Mouse (Mus musculus): ENCODE data around the gene Il1r1. TPM values are rescaled to one million over a fixed set of nuclear protein-coding genes. Genes with fewer than 3 reads are reported as not detected.
A peak's percentile ranks its signal among the peaks of the same experiment; 100 is the strongest.

The Il1r1 gene
- total RNA-seq, 2 experiments from 2014 or later: 3.3 to 3.5 TPM

- DNase-seq: peak; percentile 88
- intact Hi-C loops (cut with DNase I; ENCODE audit: low total_unique reads): no loop called here
Measured at GRCm38 (mm10) chr1:40266431-40267260, 41.8 kb downstream of the Il1r1 start.

DNA sequence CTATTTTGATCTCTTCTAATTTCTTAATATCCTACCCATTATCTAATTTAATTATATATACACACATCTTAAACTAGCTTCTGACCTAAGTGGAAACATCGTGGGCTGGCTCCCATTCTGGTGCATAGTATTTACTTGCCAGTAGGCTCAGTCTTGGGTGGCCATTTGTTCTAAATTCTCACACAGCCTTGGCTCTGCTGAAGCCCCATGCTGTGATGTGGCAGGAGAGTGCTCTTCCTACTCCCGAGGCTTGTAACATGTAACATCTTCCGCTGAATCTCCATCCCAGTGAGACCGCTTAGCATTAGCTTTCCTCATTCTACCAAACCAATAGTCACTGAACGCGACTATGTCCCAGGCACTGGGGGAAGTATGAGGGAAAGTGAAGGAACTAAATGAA is 43.0 kb downstream of the Il1r1 start:
- DNase-seq: no peak
- intact Hi-C loops (cut with DNase I; ENCODE audit: low total_unique reads): no loop called here

- intact Hi-C loops (cut with DNase I; ENCODE audit: low total_unique reads): no loop called here
Measured at GRCm38 (mm10) chr1:40268536-40268935, 43.7 kb downstream of the Il1r1 start.

GRCm38 (mm10) chr1:40270415-40270814 is 45.5 kb downstream of the Il1r1 start:
- no peak for DNase-seq
- intact Hi-C loops (cut with DNase I; ENCODE audit: low total_unique reads): no loop called here

More at GRCm38 (mm10) chr1:40268536-40268935, 43.7 kb downstream of the Il1r1 start:
- no peak for DNase-seq

DNA sequence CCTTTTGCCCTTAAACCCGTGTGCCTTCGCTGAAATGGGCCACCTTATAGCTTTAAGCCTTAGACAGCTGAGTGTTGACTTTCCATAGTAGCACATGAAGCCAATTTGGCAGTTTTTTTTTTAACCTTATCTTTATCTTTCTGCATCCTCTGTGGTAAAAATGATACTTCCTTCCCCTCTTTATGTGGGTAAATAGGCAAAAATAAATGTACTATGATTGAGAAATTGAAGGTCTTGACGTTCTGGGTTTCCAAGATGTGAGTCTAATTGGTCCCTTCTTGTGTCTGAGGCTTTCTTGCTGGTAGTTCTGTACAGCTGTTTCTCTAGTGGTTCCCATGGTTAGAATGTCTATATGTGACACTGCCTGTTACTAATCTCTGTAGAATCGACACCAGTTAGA is 46.2 kb downstream of the Il1r1 start:
- no peak for DNase-seq
- intact Hi-C loops (cut with DNase I; ENCODE audit: low total_unique reads): no loop called here

GRCm38 (mm10) chr1:40271486-40272055 is 46.7 kb downstream of the Il1r1 start:
- DNase-seq: no peak
- intact Hi-C loops (cut with DNase I; ENCODE audit: low total_unique reads): no loop called here

DNA sequence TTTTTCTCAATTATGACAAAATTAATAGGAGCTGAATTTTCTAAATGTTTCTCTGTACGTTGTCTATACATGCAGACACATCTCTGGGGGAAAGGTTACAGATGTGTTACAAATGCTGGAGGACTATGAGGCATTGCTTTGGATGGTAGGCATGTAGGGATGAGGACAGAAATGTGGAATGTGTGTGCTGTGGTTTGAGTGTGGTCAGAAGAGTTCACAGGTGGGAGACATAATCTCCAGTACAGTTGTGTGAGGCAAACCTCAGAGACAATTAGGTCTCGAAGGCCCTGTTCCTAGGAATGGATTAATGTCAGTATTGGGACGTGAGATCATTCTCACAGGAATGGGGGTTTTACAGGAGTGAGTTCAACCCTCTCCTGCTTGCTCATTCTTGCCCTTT is 47.3 kb downstream of the Il1r1 start:
- DNase-seq: no peak

GRCm38 (mm10) chr1:40273491-40273890 is 48.6 kb downstream of the Il1r1 start:
- no peak for DNase-seq
- intact Hi-C loops (cut with DNase I; ENCODE audit: low total_unique reads): no loop called here

More for the DNA sequence above, 47.3 kb downstream of the Il1r1 start:
- intact Hi-C loops (cut with DNase I; ENCODE audit: low total_unique reads): no loop called here

GRCm38 (mm10) chr1:40275285-40276013 is 50.6 kb downstream of the Il1r1 start:
- intact Hi-C loops (cut with DNase I; ENCODE audit: low total_unique reads): no loop called here
- no peak for DNase-seq

- intact Hi-C loops (cut with DNase I; ENCODE audit: low total_unique reads): no loop called here
- no peak for DNase-seq
Measured at GRCm38 (mm10) chr1:40277944-40278343, 53.1 kb downstream of the Il1r1 start.

- intact Hi-C loops (cut with DNase I; ENCODE audit: low total_unique reads): no loop called here
- DNase-seq: no peak
Measured at GRCm38 (mm10) chr1:40278720-40279119, 53.8 kb downstream of the Il1r1 start.

DNA sequence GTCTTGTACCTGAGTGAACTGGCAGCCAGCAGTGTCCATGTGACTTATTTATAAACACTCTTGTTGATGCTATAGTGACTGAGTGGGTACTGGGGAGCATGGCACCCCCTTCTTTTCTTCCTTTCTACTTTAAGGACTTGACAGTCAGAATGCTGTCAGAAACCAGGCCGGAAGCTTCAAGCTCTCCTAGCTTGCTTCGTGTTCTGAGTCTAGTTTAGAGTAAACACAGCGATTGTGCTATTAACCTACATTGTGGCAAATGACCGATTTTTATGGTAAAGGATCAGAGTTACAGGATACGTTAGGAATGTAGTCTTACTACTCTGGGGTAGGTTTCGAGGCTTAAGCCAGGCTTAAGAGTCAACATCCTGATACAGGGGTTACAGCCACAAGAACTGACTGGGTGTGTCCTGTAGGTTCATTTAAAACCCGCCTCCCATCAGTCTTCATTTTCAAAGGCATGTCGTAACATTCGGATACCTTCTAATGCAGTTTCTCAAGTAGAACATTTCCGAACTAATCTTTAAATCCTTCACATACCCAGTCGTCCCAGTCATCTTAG is 54.4 kb downstream of the Il1r1 start:
- DNase-seq: no peak
- intact Hi-C loops (cut with DNase I; ENCODE audit: low total_unique reads): no loop called here

GRCm38 (mm10) chr1:40281950-40282349 is 57.1 kb downstream of the Il1r1 start:
- intact Hi-C loops (cut with DNase I; ENCODE audit: low total_unique reads): no loop called here
- DNase-seq: no peak

- intact Hi-C loops (cut with DNase I; ENCODE audit: low total_unique reads): no loop called here
- no peak for DNase-seq
Measured at GRCm38 (mm10) chr1:40282394-40282793, 57.5 kb downstream of the Il1r1 start.

- DNase-seq: no peak
- intact Hi-C loops (cut with DNase I; ENCODE audit: low total_unique reads): no loop called here
Measured at GRCm38 (mm10) chr1:40283995-40284394, 59.1 kb downstream of the Il1r1 start.

GRCm38 (mm10) chr1:40290489-40291255 is 65.8 kb downstream of the Il1r1 start:
- intact Hi-C loops (cut with DNase I; ENCODE audit: low total_unique reads): no loop called here
- no peak for DNase-seq

GRCm38 (mm10) chr1:40292231-40292630 is 67.4 kb downstream of the Il1r1 start:
- no peak for DNase-seq
- intact Hi-C loops (cut with DNase I; ENCODE audit: low total_unique reads): no loop called here

- DNase-seq: no peak
- intact Hi-C loops (cut with DNase I; ENCODE audit: low total_unique reads): no loop called here
Measured at GRCm38 (mm10) chr1:40293891-40294290, 69.0 kb downstream of the Il1r1 start.

DNA sequence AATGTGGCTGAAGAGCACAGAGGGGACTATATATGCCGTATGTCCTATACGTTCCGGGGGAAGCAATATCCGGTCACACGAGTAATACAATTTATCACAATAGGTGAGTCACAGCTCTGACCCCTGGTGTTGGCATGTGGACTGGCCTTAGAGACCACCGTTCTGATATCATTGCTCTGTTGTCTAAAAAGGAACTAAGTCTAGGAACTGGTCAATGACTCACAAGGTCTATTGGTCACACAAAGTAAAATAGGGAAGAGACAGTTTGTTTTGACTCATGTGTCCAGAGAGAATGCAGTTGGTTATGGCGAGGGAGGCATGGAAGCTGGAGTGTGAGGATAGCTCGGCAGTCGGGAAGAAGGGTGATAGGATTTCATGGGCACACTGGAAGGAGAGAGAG is 69.9 kb downstream of the Il1r1 start:
- intact Hi-C loops (cut with DNase I; ENCODE audit: low total_unique reads): no loop called here
- DNase-seq: no peak

DNA sequence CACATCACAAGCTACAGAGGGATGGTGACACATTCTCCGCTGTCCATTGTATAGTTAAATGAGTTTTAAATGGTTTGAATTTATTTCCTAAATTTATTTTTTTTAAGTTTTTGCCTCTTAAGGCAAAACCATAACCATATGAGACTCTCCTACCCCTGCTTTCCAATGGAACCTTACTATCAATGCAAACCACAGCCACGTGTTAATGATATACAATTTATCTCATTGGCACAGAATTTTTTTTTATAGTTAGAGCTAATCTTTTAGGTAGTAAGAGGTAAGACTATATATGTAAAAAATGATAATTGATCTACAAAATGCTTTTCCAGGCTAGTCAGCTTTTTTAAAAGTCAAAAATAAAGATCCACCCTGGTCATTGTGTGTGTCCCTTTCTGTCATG is 73.2 kb downstream of the Il1r1 start:
- intact Hi-C loops (cut with DNase I; ENCODE audit: low total_unique reads): no loop called here
- no peak for DNase-seq

Data from gastrocnemius, postnatal 14 days (tissue).